8 mouse cellular contexts compared by ENCODE assay signal in genomic region chr2:168231471-168231829, GRCm38 (mm10). TPM values are rescaled to one million over a fixed set of nuclear protein-coding genes. Genes with fewer than 3 reads are reported as not detected.
A peak's percentile ranks its signal among the peaks of the same experiment; 100 is the strongest.
DNase-seq lines count a peak whose midpoint lies in the region; ATAC-seq lines count a peak whose summit lies in the region.

No protein-coding gene starts in this region.

- H3K9me3 ChIP-seq in heart, embryonic 10.5 days = no peaks in the 10 kb centered on the region
- H3K9me3 ChIP-seq in forebrain, embryonic 11.5 days (ENCODE audit: control insufficient read depth, low read length) = no peaks in the 10 kb centered on the region
- no peaks in the 10 kb centered on the region; the same call in 1 of the 2 replicates for H3K9me3 ChIP-seq in liver, embryonic 11.5 days (ENCODE audit: control insufficient read depth, low read length)

- H3K4me1 ChIP-seq in heart, embryonic 10.5 days = peaks cover 31% of the 10 kb centered on the region
- peaks cover 13% of the 10 kb centered on the region for H3K4me1 ChIP-seq in forebrain, embryonic 11.5 days (replicated peaks; ENCODE audit: control insufficient read depth, insufficient read depth, low read length)
- H3K4me1 ChIP-seq in liver, embryonic 11.5 days (replicated peaks; ENCODE audit: control insufficient read depth, insufficient read depth, low read length) = peaks cover 21% of the 10 kb centered on the region

- ATAC-seq in forebrain, embryonic 11.5 days (replicated peaks; ENCODE audit: low FRiP score) = no peak
- ATAC-seq in liver, embryonic 11.5 days (replicated peaks; ENCODE audit: low FRiP score) = no peak

- peak overlapping the region; percentile 73 for H3K9ac ChIP-seq in forebrain, embryonic 11.5 days (ENCODE audit: low read length)
- peak overlapping the region; percentile 97 for H3K9ac ChIP-seq in liver, embryonic 11.5 days (ENCODE audit: low read depth, low read length)

- no peak for DNase-seq in heart, embryonic 10.5 days (ENCODE audit: low spot score)
- DNase-seq in heart, adult 9 months (ENCODE audit: low spot score in 2 of 2) = no peak
- DNase-seq in 3134 (ENCODE audit: extremely low read depth, insufficient read length, low spot score) = peak; percentile 22
- no peak for DNase-seq in forebrain, embryonic 11.5 days (ENCODE audit: low spot score)
- no peak for DNase-seq in liver, embryonic 11.5 days (ENCODE audit: low spot score)
- DNase-seq in right cerebral cortex, adult 18-20 months = no peak
- no peak for DNase-seq in layer of hippocampus, adult 11-12 months (ENCODE audit: low spot score)
- DNase-seq in urinary bladder, adult 18-20 months (ENCODE audit: low spot score in 2 of 2) = no peak

- H3K27ac ChIP-seq in heart, embryonic 10.5 days = peak overlapping the region; percentile 97
- no peak overlapping the region for H3K27ac ChIP-seq in forebrain, embryonic 11.5 days (ENCODE audit: low read depth, low read length)
- no peak overlapping the region for H3K27ac ChIP-seq in liver, embryonic 11.5 days (ENCODE audit: low read depth, low read length)

- peak overlapping the region; percentile 97 for H3K4me2 ChIP-seq in forebrain, embryonic 11.5 days (ENCODE audit: low read depth, low read length, severe bottlenecking)
- H3K4me2 ChIP-seq in liver, embryonic 11.5 days = peak overlapping the region; percentile 91

- no peaks in the 10 kb centered on the region for H3K27me3 ChIP-seq in heart, embryonic 10.5 days (ENCODE audit: insufficient read depth, poor library complexity, severe bottlenecking)
- H3K27me3 ChIP-seq in forebrain, embryonic 11.5 days (ENCODE audit: control insufficient read depth, insufficient read depth, low read length) = no peaks in the 10 kb centered on the region
- no peaks in the 10 kb centered on the region for H3K27me3 ChIP-seq in liver, embryonic 11.5 days (replicated peaks; ENCODE audit: control insufficient read depth, insufficient read depth, low read length)

- peaks cover 27% of the 10 kb centered on the region for H3K36me3 ChIP-seq in heart, embryonic 10.5 days
- H3K36me3 ChIP-seq in forebrain, embryonic 11.5 days (ENCODE audit: control insufficient read depth, insufficient read depth, low read length) = no peaks in the 10 kb centered on the region; the same call in 1 of the 2 replicates
- peaks cover 9% of the 10 kb centered on the region; the same call in 1 of the 2 replicates for H3K36me3 ChIP-seq in liver, embryonic 11.5 days (ENCODE audit: control insufficient read depth, insufficient read depth, low read length)

- 52% methylated on average over 31 of the region's 33 CpGs for WGBS in heart, embryonic 10.5 days
- 71% methylated on average over 33 of the region's 33 CpGs for WGBS in forebrain, embryonic 11.5 days
- WGBS in liver, embryonic 11.5 days = 47% methylated on average over 33 of the region's 33 CpGs

- H3K4me3 ChIP-seq in heart, embryonic 10.5 days = peak overlapping the region; percentile 96
- peak overlapping the region; percentile 100 for H3K4me3 ChIP-seq in forebrain, embryonic 11.5 days (ENCODE audit: low read depth, low read length)
- peak overlapping the region; percentile 99 for H3K4me3 ChIP-seq in liver, embryonic 11.5 days (ENCODE audit: low read depth, low read length)

RNA-seq across cellular contexts. Expression of gene Mocs3, which starts 1.0 kb away (rescaled TPM):
- polyA plus RNA-seq in heart, embryonic 10.5 days (2016; fragmentation: Nextera tagmentation; extraction: Ambion mirVana) = 5.3 and 7.3 TPM in 2 replicates
- polyA plus RNA-seq in forebrain, embryonic 11.5 days (2014; fragmentation: Nextera tagmentation; extraction: Ambion mirVana) = 8.5 and 9.1 TPM in 2 replicates
- 8.2 and 8.9 TPM in 2 replicates for polyA plus RNA-seq in liver, embryonic 11.5 days (2014; fragmentation: Nextera tagmentation; extraction: Ambion mirVana)

RNA-seq across cellular contexts. Expression of gene Dpm1, which starts 1.1 kb away (rescaled TPM):
- polyA plus RNA-seq in heart, embryonic 10.5 days (2016; fragmentation: Nextera tagmentation; extraction: Ambion mirVana) = 79.5 and 84.1 TPM in 2 replicates
- 58.6 and 65.3 TPM in 2 replicates for polyA plus RNA-seq in forebrain, embryonic 11.5 days (2014; fragmentation: Nextera tagmentation; extraction: Ambion mirVana)
- 106 TPM in 2 replicates for polyA plus RNA-seq in liver, embryonic 11.5 days (2014; fragmentation: Nextera tagmentation; extraction: Ambion mirVana)

RNA-seq across cellular contexts. Expression of gene Gm20716, which starts 1.3 kb away (rescaled TPM):
- polyA plus RNA-seq in heart, embryonic 10.5 days (2016; fragmentation: Nextera tagmentation; extraction: Ambion mirVana) = 12.5 and 16.6 TPM in 2 replicates
- 25.6 and 30.3 TPM in 2 replicates for polyA plus RNA-seq in forebrain, embryonic 11.5 days (2014; fragmentation: Nextera tagmentation; extraction: Ambion mirVana)
- polyA plus RNA-seq in liver, embryonic 11.5 days (2014; fragmentation: Nextera tagmentation; extraction: Ambion mirVana) = 14.6 and 17.1 TPM in 2 replicates

RNA-seq across cellular contexts. Expression of gene Adnp, which starts 24.5 kb away (rescaled TPM):
- polyA plus RNA-seq in heart, embryonic 10.5 days (2016; fragmentation: Nextera tagmentation; extraction: Ambion mirVana) = 2.2 and 2.5 TPM in 2 replicates
- 18.7 and 19.7 TPM in 2 replicates for polyA plus RNA-seq in forebrain, embryonic 11.5 days (2014; fragmentation: Nextera tagmentation; extraction: Ambion mirVana)
- 4.2 and 5.3 TPM in 2 replicates for polyA plus RNA-seq in liver, embryonic 11.5 days (2014; fragmentation: Nextera tagmentation; extraction: Ambion mirVana)

RNA-seq across cellular contexts. Expression of gene Kcng1, which starts 50.1 kb away (rescaled TPM):
- 2.6 and 4.2 TPM in 2 replicates for polyA plus RNA-seq in heart, embryonic 10.5 days (2016; fragmentation: Nextera tagmentation; extraction: Ambion mirVana)
- 1.5 and 2.2 TPM in 2 replicates for polyA plus RNA-seq in forebrain, embryonic 11.5 days (2014; fragmentation: Nextera tagmentation; extraction: Ambion mirVana)
- polyA plus RNA-seq in liver, embryonic 11.5 days (2014; fragmentation: Nextera tagmentation; extraction: Ambion mirVana) = 0.90 and 0.95 TPM in 2 replicates
